Mouse (Mus musculus): ENCODE measurements around the gene Sat2.

Sat2 gene

GRCm38 (mm10) chr11:69670786-69671725 lies 49.2 kb downstream of the Sat2 start:
- peak; percentile 93 for DNase-seq (ENCODE audit: low read depth, low spot score)

- DNase-seq (ENCODE audit: low read depth, low spot score), result no peak
Observed at GRCm38 (mm10) chr11:69671726-69672124, 49.9 kb downstream of the Sat2 start.

GRCm38 (mm10) chr11:69672211-69672706 lies 50.4 kb downstream of the Sat2 start, which contains the start of gene Eif4a1:
TSS of gene Eif4a1 (minus strand) at chr11:69672423.
- peak; percentile 100 for DNase-seq (ENCODE audit: low read depth, low spot score)
